Mouse (Mus musculus) kidney, adult 2 months (tissue): Measurements from ENCODE around the gene Cfap97d2. TPM values are rescaled to one million over a fixed set of nuclear protein-coding genes. Genes with fewer than 3 reads are reported as not detected.

Experiments
- DNase-seq: peaks from one replicate; pipeline ENCODE4 v3.0.0; 2021
- H3K27ac ChIP-seq: fragments of 200-500 bp; 2 replicates; pipeline ENCODE4 v1.5.1; 2012; ENCODE audit warnings: low read depth, low read length, control low read depth, inconsistent platforms; ENCODE audit not compliant: insufficient read depth
- H3K27me3 ChIP-seq: fragments of 200-500 bp; replicated peaks from 2 replicates; pipeline ENCODE4 v1.6.1; 2012; ENCODE audit warnings: mild to moderate bottlenecking, moderate library complexity, low read length, inconsistent platforms; ENCODE audit not compliant: control insufficient read depth, insufficient read depth
- H3K36me3 ChIP-seq: fragments of 200-500 bp; 2 replicates; pipeline ENCODE4 v1.6.1; 2012; ENCODE audit warnings: mild to moderate bottlenecking, moderate library complexity, low read length, inconsistent platforms; ENCODE audit not compliant: control insufficient read depth, insufficient read depth
- H3K4me1 ChIP-seq: fragments of 200-500 bp; 2 replicates; pipeline ENCODE4 v1.6.1; 2011; ENCODE audit warnings: low read length; ENCODE audit not compliant: control insufficient read depth, insufficient read depth
- H3K4me3 ChIP-seq: fragments of 200-500 bp; 2 replicates; pipeline ENCODE4 v1.5.1; 2011; ENCODE audit warnings: mild to moderate bottlenecking, low read depth, low read length, control low read depth; ENCODE audit not compliant: insufficient read depth
- CTCF ChIP-seq: fragments of 200-500 bp; conservative IDR thresholded peaks from 2 replicates; pipeline ENCODE4 v1.5.1; 2011; ENCODE audit warnings: low read depth, mild to moderate bottlenecking, control low read depth, low read length, moderate library complexity, mixed read lengths; ENCODE audit not compliant: insufficient read depth, insufficient read length
- POLR2A ChIP-seq: fragments of 200-500 bp; IDR thresholded peaks from one replicate; pipeline ENCODE4 v1.6.1; 2011; ENCODE audit warnings: low read depth, low read length, control low read depth
- WGBS: fragments of 180-500 bp; shearing (Covaris S2); methylation state at CpG from one replicate; pipeline ENCODE4 v1.1.7; 2018; 5-methylcytosine and 5-hydroxymethylcytosine counted together
- polyA plus RNA-seq: library from polyadenylated mRNA; depleted of rRNA; stranded (reverse); fragments of >200 nt; gene quantifications from 2 replicates; pipeline ENCODE4 v1.2.3, GENCODE M21; 2012

Cfap97d2 gene
- polyA plus RNA-seq, 1 experiment, result not detected

GRCm38 (mm10) chr8:13668367-13668766 lies 37.3 kb upstream of the Cfap97d2 start:
- peak; percentile 75 for DNase-seq
- 46% methylated on average over 10 of the region's 10 CpGs for WGBS
- TF ChIP-seq CTCF, result no peak
- no peak for TF ChIP-seq POLR2A
- H3K4me3 ChIP-seq, result no peak overlapping the region
- H3K36me3 ChIP-seq, result no peaks in the 10 kb centered on the region
- H3K27me3 ChIP-seq, result no peaks in the 10 kb centered on the region
- H3K4me1 ChIP-seq, result peaks cover 6% of the 10 kb centered on the region; the same call in 1 of the 2 replicates
- peak overlapping the region; percentile 73 for H3K27ac ChIP-seq

DNA sequence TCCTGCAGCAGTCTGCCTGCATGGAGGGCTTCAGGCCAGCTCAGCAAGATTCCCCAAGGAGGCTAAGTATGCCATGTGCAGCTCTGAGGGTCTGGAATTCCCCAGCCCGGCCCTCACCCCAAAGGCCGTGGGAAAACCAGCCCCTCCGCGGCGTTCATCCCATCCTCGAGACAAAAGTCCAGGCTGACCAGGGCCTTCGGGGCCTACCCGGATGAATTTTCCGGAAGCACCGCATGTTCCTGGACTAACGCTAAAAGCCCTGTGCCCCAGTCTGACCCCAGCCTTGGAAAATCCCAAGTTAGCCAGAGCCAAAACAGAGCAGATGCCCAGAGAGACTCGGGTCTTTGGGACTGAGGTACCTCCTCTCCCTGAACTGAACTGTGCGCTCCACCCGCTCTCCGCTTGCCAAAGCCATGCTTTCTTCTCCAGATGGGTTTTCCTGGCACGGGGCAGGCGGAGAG lies 35.6 kb upstream of the Cfap97d2 start:
- Histone ChIP-seq H3K27me3 (no peaks in the 10 kb centered on the region), H3K4me1 (peaks cover 6% of the 10 kb centered on the region; the same call in 1 of the 2 replicates), H3K4me3 (no peak overlapping the region), H3K27ac (no peak overlapping the region), H3K36me3 (no peaks in the 10 kb centered on the region)
- 69% methylated on average over 17 of the region's 17 CpGs for WGBS
- TF ChIP-seq CTCF (no peak), POLR2A (no peak)
- peak; percentile 47 for DNase-seq

DNA sequence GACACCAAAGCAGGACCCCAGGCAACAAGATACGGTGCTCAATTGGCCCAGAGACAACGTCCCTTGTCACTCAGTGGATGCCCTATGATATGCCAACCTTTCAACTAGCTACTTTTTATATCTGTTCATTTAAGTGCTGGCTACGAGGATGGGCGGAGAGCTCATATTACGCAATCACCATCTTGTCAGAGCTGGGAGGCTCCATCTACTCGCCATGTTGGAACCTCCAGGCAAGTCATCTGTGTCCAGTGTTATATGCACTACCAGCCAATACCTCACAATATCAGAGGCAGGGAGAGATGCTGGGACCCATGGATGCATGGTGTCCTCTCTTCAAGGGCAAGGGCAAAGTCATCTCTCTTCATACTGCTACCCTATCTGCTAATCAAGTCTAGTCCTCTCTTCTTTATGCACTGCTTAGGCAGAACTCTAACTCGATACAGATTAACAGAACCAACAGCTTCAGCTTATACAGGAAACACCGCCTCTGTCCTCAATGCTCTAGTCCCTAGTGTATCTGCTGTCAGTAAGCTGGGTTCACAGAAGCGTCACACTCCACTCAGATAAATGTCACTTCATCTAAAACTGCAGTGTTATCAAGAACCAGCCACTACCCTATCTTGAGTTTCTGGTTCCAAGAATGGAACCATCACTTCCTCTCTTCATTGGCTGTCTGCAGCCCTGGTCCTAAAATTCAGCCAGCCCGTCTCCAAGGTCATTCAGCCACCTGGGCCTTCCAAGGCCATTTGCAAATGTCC lies 34.3 kb upstream of the Cfap97d2 start:
- H3K36me3 ChIP-seq, result no peaks in the 10 kb centered on the region
- TF ChIP-seq POLR2A (no peak), CTCF (no peak)
- H3K27me3 ChIP-seq, result no peaks in the 10 kb centered on the region
- no peak for DNase-seq
- 86% methylated on average over 10 of the region's 10 CpGs for WGBS
- peaks cover 6% of the 10 kb centered on the region; the same call in 1 of the 2 replicates for H3K4me1 ChIP-seq
- H3K27ac ChIP-seq, result no peak overlapping the region
- no peak overlapping the region for H3K4me3 ChIP-seq

DNA sequence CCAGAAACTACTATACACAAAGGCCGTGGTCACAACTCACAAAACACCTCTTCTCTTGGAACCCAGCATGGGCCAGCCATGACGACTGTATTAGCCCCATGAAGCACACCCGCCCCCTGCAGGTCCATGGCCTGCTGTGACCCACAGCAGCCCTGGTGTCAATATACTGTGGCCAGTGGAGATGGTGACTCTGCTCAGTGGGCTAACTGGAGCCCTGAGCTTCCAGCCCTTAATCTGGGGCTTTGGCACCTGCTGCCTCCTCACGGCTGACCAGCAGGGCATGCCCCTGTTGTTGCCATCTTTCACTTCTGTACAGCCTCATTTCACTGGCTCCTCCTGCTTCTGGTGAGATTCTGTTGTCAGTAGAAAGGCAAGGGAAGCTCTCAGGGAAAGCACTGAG lies 32.5 kb upstream of the Cfap97d2 start:
- TF ChIP-seq CTCF (peak; percentile 13; the same call in 1 of the 2 replicates), POLR2A (no peak)
- DNase-seq, result no peak

DNA sequence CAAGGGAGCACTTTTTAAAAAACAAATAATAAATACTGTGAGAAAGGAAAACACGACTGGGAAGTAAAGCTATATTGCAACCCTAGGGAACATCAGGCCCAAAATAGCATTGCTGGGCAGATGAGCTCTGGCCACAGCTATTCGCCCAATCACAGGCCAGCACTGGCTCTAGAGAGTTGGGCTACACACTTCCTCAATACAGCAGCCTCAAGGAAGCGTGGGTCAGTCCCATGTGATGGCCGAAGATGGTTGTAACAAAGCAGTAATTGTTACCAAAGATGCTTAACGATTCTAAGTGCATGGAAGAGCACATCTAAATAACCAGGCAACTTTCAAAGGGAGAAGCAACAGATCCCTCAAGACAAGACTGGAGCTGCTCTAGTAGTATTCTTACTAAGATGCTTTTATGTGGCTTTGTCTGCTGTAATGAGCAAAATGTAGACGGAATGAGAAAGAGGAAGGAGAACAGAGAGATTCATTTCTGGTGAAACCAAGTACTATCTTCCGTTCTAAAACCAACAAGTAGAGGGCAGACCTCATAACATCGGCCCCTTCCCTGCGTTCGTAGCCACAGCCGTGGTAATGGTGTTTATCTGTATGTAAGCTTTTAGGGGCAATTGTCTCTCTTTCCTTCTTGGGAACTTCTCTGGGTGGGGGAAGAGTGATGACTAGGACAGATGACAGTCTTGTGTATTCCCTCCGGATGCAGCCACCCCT lies 31.2 kb upstream of the Cfap97d2 start:
- Histone ChIP-seq H3K4me1 (0 out of 2 replicates have a peak, but pooled peaks cover 7% of the 10 kb centered on the region), H3K36me3 (no peaks in the 10 kb centered on the region), H3K27me3 (no peaks in the 10 kb centered on the region), H3K27ac (no peak overlapping the region), H3K4me3 (no peak overlapping the region)
- WGBS, result 61% methylated on average over 12 of the region's 12 CpGs
- peak; percentile 41 for DNase-seq
- TF ChIP-seq CTCF (no peak), POLR2A (no peak)

More for the DNA sequence above, 32.5 kb upstream of the Cfap97d2 start:
- Histone ChIP-seq H3K36me3 (no peaks in the 10 kb centered on the region), H3K27ac (no peak overlapping the region), H3K27me3 (no peaks in the 10 kb centered on the region), H3K4me1 (peaks cover 9% of the 10 kb centered on the region; the same call in 1 of the 2 replicates), H3K4me3 (no peak overlapping the region)
- 79% methylated on average over 4 of the region's 4 CpGs for WGBS

GRCm38 (mm10) chr8:13675121-13675520 lies 30.6 kb upstream of the Cfap97d2 start:
- Histone ChIP-seq H3K4me1 (0 out of 2 replicates have a peak, but pooled peaks cover 7% of the 10 kb centered on the region), H3K27me3 (no peaks in the 10 kb centered on the region), H3K27ac (no peak overlapping the region), H3K36me3 (no peaks in the 10 kb centered on the region), H3K4me3 (no peak overlapping the region)
- no peak for DNase-seq
- 70% methylated on average over 4 of the region's 4 CpGs for WGBS
- no peak for TF ChIP-seq CTCF
- no peak for TF ChIP-seq POLR2A

DNA sequence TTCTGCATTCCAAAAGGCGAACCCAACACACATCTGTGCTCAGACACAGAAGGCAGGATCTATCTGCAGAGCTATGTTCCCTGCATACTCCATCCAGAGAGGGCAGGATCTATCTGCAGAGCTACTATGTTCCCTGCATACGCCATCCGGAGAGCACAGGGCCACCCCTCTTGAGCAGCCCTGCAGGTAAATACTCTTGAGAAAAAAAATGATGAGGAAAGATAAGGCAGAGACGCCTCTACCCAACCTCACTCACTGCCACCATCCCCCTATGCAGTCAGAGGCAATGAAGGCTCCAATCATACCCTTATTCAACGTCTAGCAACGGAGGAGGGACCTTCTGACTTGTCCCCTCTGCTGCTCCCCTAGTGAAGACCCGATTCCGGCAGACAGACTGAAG lies 30.2 kb upstream of the Cfap97d2 start:
- 0 out of 2 replicates have a peak, but pooled peaks cover 3% of the 10 kb centered on the region for H3K4me1 ChIP-seq
- H3K27me3 ChIP-seq, result no peaks in the 10 kb centered on the region
- H3K36me3 ChIP-seq, result no peaks in the 10 kb centered on the region
- TF ChIP-seq CTCF (no peak), POLR2A (no peak)
- DNase-seq, result no peak
- H3K4me3 ChIP-seq, result no peak overlapping the region
- H3K27ac ChIP-seq, result no peak overlapping the region
- 54% methylated on average over 8 of the region's 8 CpGs for WGBS
